Mouse (Mus musculus) CD4-positive helper T cell, adult 2 months (primary cell): ENCODE data around the gene Taf7l.

Experiments
- DNase-seq: peaks from one replicate; pipeline ENCODE4 v3.0.0-alpha.2; 2012; ENCODE audit warnings: low read depth, missing footprints, low spot score

Gene Taf7l

DNA sequence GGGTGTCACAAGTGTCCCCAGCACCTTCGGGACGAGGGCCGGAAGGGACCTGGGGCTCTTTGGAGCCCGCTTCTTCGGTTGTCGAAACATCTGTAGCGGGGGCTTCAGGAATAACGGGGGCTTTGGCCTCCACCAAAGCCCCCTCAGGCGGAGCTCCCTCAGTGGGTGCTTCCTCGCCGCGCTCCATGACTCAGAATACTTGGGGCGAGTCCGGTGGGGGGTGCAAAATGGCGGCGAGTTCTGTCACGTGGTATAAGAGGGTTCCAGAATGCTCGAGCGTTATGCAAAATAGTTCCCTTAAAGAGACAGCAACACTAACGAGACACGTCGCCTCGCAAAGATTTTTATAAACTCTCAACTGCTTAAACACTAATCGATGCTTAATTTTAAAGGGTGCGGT, at the start of gene Taf7l:
TSS of gene Taf7l (minus strand) at position 201 of the 400 bp plus-strand sequence.
- no peak for DNase-seq

DNA sequence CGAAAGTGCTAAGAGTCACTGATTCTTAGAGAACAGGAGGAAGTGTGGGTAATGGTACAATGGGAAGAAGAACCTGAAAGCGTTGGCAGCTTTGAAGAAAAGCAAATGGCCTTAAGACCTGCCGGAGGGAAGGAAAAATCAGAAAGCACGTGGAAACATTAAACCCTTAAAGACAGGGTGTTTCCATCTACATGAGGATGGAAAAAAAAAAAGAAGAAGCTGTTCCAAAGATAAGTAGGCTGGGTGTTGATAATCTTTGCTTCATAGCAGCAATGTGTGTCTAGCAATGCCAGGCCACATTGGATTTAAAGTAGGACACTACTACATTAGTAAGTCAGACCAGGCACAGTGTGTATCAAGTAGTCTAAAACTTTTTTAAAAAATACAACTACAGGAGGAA, 49.0 kb upstream of the Taf7l start:
- no peak for DNase-seq

GRCm38 (mm10) chrX:134523772-134524171, 47.5 kb upstream of the Taf7l start:
- no peak for DNase-seq

- DNase-seq = peak; percentile 2
These were observed 33.2 kb upstream of the Taf7l start for GRCm38 (mm10) chrX:134509473-134509872.

GRCm38 (mm10) chrX:134507977-134508376, 31.7 kb upstream of the Taf7l start:
- DNase-seq = no peak

GRCm38 (mm10) chrX:134500651-134501050, 24.4 kb upstream of the Taf7l start:
- DNase-seq = no peak

DNA sequence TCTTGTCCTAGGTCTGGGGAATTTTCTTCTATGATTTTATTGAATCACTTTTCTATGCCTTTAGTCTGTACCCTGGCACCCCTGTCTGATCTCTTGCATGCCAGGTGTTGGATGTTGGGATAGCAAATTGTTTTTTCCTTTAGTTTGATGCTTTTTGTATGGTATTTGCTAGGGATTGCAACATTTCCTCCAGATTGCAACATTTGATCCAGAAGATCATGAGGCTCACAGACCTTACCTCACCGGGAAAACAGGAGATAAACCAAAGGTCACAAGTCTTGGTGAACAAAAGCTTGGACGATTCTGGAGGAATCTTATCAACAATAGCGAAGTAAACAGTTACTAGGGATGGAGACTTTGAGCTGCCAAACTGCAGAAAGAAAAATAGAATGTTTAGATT, 5.4 kb upstream of the Taf7l start:
- DNase-seq = no peak

DNA sequence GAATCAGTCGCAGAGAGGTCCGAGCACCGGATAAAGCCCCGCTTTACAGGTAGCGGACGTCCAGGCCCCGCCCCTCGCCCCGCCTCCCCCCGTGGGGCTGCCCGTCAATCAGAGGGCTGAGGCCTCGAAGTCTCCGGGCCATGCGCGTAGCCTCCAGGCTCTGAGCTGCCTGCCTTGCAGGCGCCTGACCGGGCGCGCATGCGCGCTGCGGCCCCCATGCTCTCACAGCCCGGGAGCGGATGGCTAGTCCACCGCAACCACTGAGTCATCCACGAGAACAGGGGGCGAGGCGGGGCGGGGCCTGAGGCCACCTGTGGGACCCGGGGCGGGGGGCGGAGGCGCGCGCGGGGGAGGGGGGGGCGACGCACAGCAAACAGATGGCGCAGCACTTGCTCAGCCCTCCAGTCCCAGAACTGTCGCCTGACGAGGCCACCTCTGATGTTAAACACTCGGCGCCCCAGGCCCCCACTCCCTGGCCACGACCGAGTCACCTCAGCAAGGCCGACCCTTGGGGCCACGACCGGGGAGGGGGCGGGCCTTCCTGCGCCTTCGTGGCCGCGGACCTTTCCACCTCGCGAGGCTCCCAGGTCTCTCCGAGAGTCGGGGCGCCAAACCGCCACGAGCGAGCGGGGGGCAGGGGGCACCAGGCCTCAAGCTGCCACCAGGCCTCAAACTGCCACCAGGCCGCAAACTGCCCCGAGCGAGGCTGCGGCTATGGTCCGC, 1.1 kb downstream of the Taf7l start:
- no peak for DNase-seq

GRCm38 (mm10) chrX:134427307-134427706, 49.0 kb downstream of the Taf7l start:
- DNase-seq = no peak

DNA sequence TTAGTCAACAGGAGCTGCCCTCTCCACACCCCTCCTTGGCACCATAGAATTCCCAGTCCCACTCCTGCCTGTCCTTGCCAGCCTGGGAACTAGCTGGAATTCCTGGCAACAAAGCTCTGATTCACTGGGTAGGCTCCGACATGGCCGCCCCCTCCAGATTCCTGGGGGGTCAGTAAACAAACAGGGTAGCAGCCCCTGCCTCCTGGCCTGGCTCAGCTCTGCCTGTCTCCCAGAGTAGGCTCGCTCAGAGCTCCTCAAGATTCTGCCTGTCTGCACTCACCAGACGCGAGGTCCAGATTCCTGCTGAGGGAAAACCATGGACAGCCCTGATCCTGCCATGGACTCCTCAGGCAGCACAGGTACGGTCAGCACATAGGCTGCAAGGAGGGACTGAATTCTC, 49.5 kb downstream of the Taf7l start:
- DNase-seq = no peak

- DNase-seq = no peak
These were observed 50.5 kb downstream of the Taf7l start for GRCm38 (mm10) chrX:134425798-134426197.

GRCm38 (mm10) chrX:134424263-134424662, 52.0 kb downstream of the Taf7l start:
- DNase-seq = no peak

- no peak for DNase-seq
These were observed 56.2 kb downstream of the Taf7l start for GRCm38 (mm10) chrX:134420097-134420496.

DNA sequence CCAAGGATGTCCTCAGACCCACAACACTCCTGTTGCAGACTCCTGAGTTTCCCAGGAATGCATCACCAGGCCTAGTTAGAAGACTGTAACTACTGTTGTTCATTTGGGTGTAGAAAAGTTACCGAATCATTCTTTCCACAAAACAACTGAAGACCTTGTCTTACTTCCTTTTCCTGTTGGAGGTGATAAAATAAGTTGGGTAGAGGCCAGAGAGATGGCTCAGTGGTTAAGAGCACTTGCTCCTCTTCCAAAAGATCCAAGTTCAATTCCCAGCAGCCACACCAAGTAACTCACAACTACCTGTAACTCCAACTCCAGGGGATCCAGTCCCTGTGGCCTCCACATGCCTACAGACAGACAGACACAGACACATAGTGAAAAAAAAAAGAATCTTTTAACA, 64.2 kb downstream of the Taf7l start:
- no peak for DNase-seq
